Mouse (Mus musculus): ENCODE measurements around the gene Olfr313. TPM values are rescaled to one million over a fixed set of nuclear protein-coding genes. Genes with fewer than 3 reads are reported as not detected.
A peak's percentile ranks its signal among the peaks of the same experiment; 100 is the strongest.
"Not testable (repeated sequence)": the region's sequence is repeated elsewhere in the genome, so short reads cannot be mapped to it uniquely, and the experiment has no call there.

Olfr313 gene
- polyA plus RNA-seq, 1 experiment from 2014 or later: not detected

GRCm38 (mm10) chr11:58803871-58804270 lies 10.9 kb upstream of the Olfr313 start:
- 87% methylated on average over 4 of the region's 4 CpGs for WGBS
- no peak for DNase-seq (ENCODE audit: low spot score)
- H3K27me3 ChIP-seq (ENCODE audit: low read depth, poor library complexity, severe bottlenecking): no peaks in the 10 kb centered on the region
- no peaks in the 10 kb centered on the region for H3K9me3 ChIP-seq (replicated peaks)
- H3K4me1 ChIP-seq: peaks cover 16% of the 10 kb centered on the region
- H3K36me3 ChIP-seq: no peaks in the 10 kb centered on the region
- no peak overlapping the region for H3K27ac ChIP-seq (replicated peaks)
- no peak overlapping the region for H3K4me3 ChIP-seq

- Histone ChIP-seq H3K4me1 (peaks cover 16% of the 10 kb centered on the region), H3K27ac (replicated peaks) (no peak overlapping the region), H3K9me3 (replicated peaks) (no peaks in the 10 kb centered on the region), H3K4me3 (no peak overlapping the region), H3K36me3 (no peaks in the 10 kb centered on the region), H3K27me3 (ENCODE audit: low read depth, poor library complexity, severe bottlenecking) (no peaks in the 10 kb centered on the region)
- no peak for DNase-seq (ENCODE audit: low spot score)
- 77% methylated on average over 2 of the region's 2 CpGs for WGBS
Measured at GRCm38 (mm10) chr11:58804393-58804792, 10.4 kb upstream of the Olfr313 start.

GRCm38 (mm10) chr11:58812001-58812400 lies 2.8 kb upstream of the Olfr313 start:
- Histone ChIP-seq H3K27me3 (ENCODE audit: low read depth, poor library complexity, severe bottlenecking) (no peaks in the 10 kb centered on the region), H3K4me1 (no peaks in the 10 kb centered on the region), H3K4me3 (no peak overlapping the region), H3K36me3 (no peaks in the 10 kb centered on the region), H3K27ac (replicated peaks) (no peak overlapping the region), H3K9me3 (replicated peaks) (no peaks in the 10 kb centered on the region)
- DNase-seq (ENCODE audit: low spot score): no peak
- 0% methylated on average over 1 of the region's 1 CpGs for WGBS

GRCm38 (mm10) chr11:58815676-58816075 lies 876 bp downstream of the Olfr313 start:
- Histone ChIP-seq H3K27me3 (ENCODE audit: low read depth, poor library complexity, severe bottlenecking) (no peaks in the 10 kb centered on the region), H3K4me3 (no peak overlapping the region), H3K36me3 (no peaks in the 10 kb centered on the region), H3K9me3 (replicated peaks) (no peaks in the 10 kb centered on the region), H3K4me1 (no peaks in the 10 kb centered on the region), H3K27ac (replicated peaks) (no peak overlapping the region)
- 91% methylated on average over 1 of the region's 1 CpGs for WGBS
- DNase-seq (ENCODE audit: low spot score): no peak

GRCm38 (mm10) chr11:58828937-58829336 lies 14.1 kb downstream of the Olfr313 start, which contains the start of gene Olfr312:
Gene Olfr312, plus strand, starts transcription at chr11:58829237.
- H3K27me3 ChIP-seq (ENCODE audit: low read depth, poor library complexity, severe bottlenecking); H3K36me3 ChIP-seq; DNase-seq (ENCODE audit: low spot score); H3K4me1 ChIP-seq; H3K27ac ChIP-seq (replicated peaks); H3K9me3 ChIP-seq (replicated peaks); H3K4me3 ChIP-seq: not testable (repeated sequence)

GRCm38 (mm10) chr11:58829764-58830163 lies 15.0 kb downstream of the Olfr313 start:
- Histone ChIP-seq H3K4me3 (no peak overlapping the region), H3K4me1 (no peaks in the 10 kb centered on the region), H3K9me3 (replicated peaks) (no peaks in the 10 kb centered on the region), H3K36me3 (no peaks in the 10 kb centered on the region), H3K27me3 (ENCODE audit: low read depth, poor library complexity, severe bottlenecking) (no peaks in the 10 kb centered on the region), H3K27ac (replicated peaks) (no peak overlapping the region)
- WGBS: 82% methylated on average over 3 of the region's 3 CpGs
- DNase-seq (ENCODE audit: low spot score): no peak

- H3K36me3 ChIP-seq; H3K27me3 ChIP-seq (ENCODE audit: low read depth, poor library complexity, severe bottlenecking); H3K4me3 ChIP-seq; DNase-seq (ENCODE audit: low spot score); H3K27ac ChIP-seq (replicated peaks); H3K9me3 ChIP-seq (replicated peaks); H3K4me1 ChIP-seq: not testable (repeated sequence)
- WGBS: 87% methylated on average over 3 of the region's 3 CpGs
Measured at GRCm38 (mm10) chr11:58832541-58832940, 17.7 kb downstream of the Olfr313 start.

GRCm38 (mm10) chr11:58838951-58839350 lies 24.2 kb downstream of the Olfr313 start, which contains the start of gene Olfr311:
Gene Olfr311, plus strand, starts transcription at chr11:58839251.
- not testable (repeated sequence) for H3K9me3 ChIP-seq (replicated peaks); H3K4me1 ChIP-seq; H3K36me3 ChIP-seq; H3K27me3 ChIP-seq (ENCODE audit: low read depth, poor library complexity, severe bottlenecking); H3K27ac ChIP-seq (replicated peaks); H3K4me3 ChIP-seq; DNase-seq (ENCODE audit: low spot score)

- Histone ChIP-seq H3K27ac (replicated peaks) (peak within 1 kb of the TSS; percentile 85), H3K9me3 (replicated peaks) (no peaks in the 10 kb centered on the region), H3K27me3 (ENCODE audit: low read depth, poor library complexity, severe bottlenecking) (no peaks in the 10 kb centered on the region), H3K36me3 (peaks cover 31% of the 10 kb centered on the region), H3K4me3 (peak within 1 kb of the TSS; percentile 86), H3K4me1 (peaks cover 9% of the 10 kb centered on the region)
- under 1% methylated on average over 24 of the region's 24 CpGs for WGBS
- peak; percentile 86 for DNase-seq (ENCODE audit: low spot score)
Measured at GRCm38 (mm10) chr11:58846919-58847461, 32.2 kb downstream of the Olfr313 start, which contains the start of gene Gm12258. Gene Gm12258, plus strand, starts transcription at chr11:58847158.

- Histone ChIP-seq H3K4me1 (peaks cover 9% of the 10 kb centered on the region), H3K27me3 (ENCODE audit: low read depth, poor library complexity, severe bottlenecking) (no peaks in the 10 kb centered on the region), H3K4me3 (peak overlapping the region; percentile 86), H3K27ac (replicated peaks) (peak overlapping the region; percentile 85), H3K36me3 (peaks cover 37% of the 10 kb centered on the region), H3K9me3 (replicated peaks) (no peaks in the 10 kb centered on the region)
- no peak for DNase-seq (ENCODE audit: low spot score)
- 51% methylated on average over 9 of the region's 9 CpGs for WGBS
Measured at GRCm38 (mm10) chr11:58847636-58848035, 32.8 kb downstream of the Olfr313 start.

- WGBS: 65% methylated on average over 2 of the region's 2 CpGs
- Histone ChIP-seq H3K4me1 (peaks cover 9% of the 10 kb centered on the region), H3K4me3 (no peak overlapping the region), H3K36me3 (peaks cover 50% of the 10 kb centered on the region), H3K27me3 (ENCODE audit: low read depth, poor library complexity, severe bottlenecking) (no peaks in the 10 kb centered on the region), H3K27ac (replicated peaks) (no peak overlapping the region), H3K9me3 (replicated peaks) (no peaks in the 10 kb centered on the region)
- no peak for DNase-seq (ENCODE audit: low spot score)
Measured at GRCm38 (mm10) chr11:58849731-58850130, 34.9 kb downstream of the Olfr313 start.

GRCm38 (mm10) chr11:58860744-58861143 lies 45.9 kb downstream of the Olfr313 start:
- no peak for DNase-seq (ENCODE audit: low spot score)
- Histone ChIP-seq H3K4me1 (no peaks in the 10 kb centered on the region), H3K36me3 (peaks cover 54% of the 10 kb centered on the region), H3K4me3 (no peak overlapping the region), H3K27me3 (ENCODE audit: low read depth, poor library complexity, severe bottlenecking) (no peaks in the 10 kb centered on the region), H3K27ac (replicated peaks) (no peak overlapping the region), H3K9me3 (replicated peaks) (peaks cover 28% of the 10 kb centered on the region)
- 94% methylated on average over 8 of the region's 8 CpGs for WGBS

- H3K27ac ChIP-seq (replicated peaks): peak within 1 kb of the TSS; percentile 93
- WGBS: 5% methylated on average over 37 of the region's 37 CpGs
- peaks cover 15% of the 10 kb centered on the region for H3K4me1 ChIP-seq
- no peaks in the 10 kb centered on the region for H3K9me3 ChIP-seq (replicated peaks)
- H3K27me3 ChIP-seq (ENCODE audit: low read depth, poor library complexity, severe bottlenecking): no peaks in the 10 kb centered on the region
- H3K4me3 ChIP-seq: peak within 1 kb of the TSS; percentile 94
- peak; percentile 85 for DNase-seq (ENCODE audit: low spot score)
- peaks cover 31% of the 10 kb centered on the region for H3K36me3 ChIP-seq
Measured at GRCm38 (mm10) chr11:58867039-58867953, 52.5 kb downstream of the Olfr313 start, which contains the start of gene 2810021J22Rik. Gene 2810021J22Rik, plus strand, starts transcription at chr11:58867216.

All from midbrain, embryonic 10.5 days (tissue).